Mouse (Mus musculus): ENCODE measurements around the gene Kctd2. TPM values are rescaled to one million over a fixed set of nuclear protein-coding genes. Genes with fewer than 3 reads are reported as not detected.

The Kctd2 gene
- 45.9 and 46.8 TPM in 2 replicates for polyA plus RNA-seq (2012; rRNA removed)

- TF ChIP-seq POLR2A (IDR thresholded peaks at IDR 0.05; ENCODE audit: borderline replicate concordance, extremely low read depth, insufficient read depth, insufficient read length, poor library complexity, severe bottlenecking): peak; percentile 98
- no peak for TF ChIP-seq CTCF (IDR thresholded peaks at IDR 0.05; ENCODE audit: borderline replicate concordance, extremely low read depth, insufficient read depth, insufficient read length)
- peak; percentile 99 for DNase-seq (ENCODE audit: low read depth)
Observed at GRCm38 (mm10) chr11:115419531-115420237, at the start of gene Kctd2, which contains the start of gene Atp5h. Gene Kctd2, plus strand, starts transcription at chr11:115420128. Gene Atp5h, minus strand, starts transcription at chr11:115419962.

DNA sequence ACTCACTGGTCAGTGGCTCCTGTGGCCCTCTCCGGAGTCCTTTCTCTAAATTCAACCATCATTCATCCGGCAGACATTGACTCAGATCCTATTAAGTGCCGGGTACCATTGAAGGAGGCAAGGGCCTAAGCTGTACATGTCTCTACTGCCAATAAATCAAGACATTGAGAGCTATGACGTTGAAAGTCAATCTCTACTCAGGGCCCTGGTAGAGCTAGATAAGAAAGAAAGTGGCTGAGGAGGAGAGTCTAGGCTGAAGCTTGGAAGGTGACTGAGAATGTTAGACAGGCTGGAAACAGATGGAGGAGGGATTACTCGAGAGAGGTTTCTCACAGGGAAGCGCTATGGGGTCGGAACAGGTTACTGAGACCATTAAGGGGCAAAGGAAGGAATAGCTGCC lies 49.6 kb upstream of the Kctd2 start:
- no peak for DNase-seq (ENCODE audit: low read depth)
- TF ChIP-seq CTCF (IDR thresholded peaks at IDR 0.05; ENCODE audit: borderline replicate concordance, extremely low read depth, insufficient read depth, insufficient read length): no peak
- TF ChIP-seq POLR2A (IDR thresholded peaks at IDR 0.05; ENCODE audit: borderline replicate concordance, extremely low read depth, insufficient read depth, insufficient read length, poor library complexity, severe bottlenecking): no peak

DNA sequence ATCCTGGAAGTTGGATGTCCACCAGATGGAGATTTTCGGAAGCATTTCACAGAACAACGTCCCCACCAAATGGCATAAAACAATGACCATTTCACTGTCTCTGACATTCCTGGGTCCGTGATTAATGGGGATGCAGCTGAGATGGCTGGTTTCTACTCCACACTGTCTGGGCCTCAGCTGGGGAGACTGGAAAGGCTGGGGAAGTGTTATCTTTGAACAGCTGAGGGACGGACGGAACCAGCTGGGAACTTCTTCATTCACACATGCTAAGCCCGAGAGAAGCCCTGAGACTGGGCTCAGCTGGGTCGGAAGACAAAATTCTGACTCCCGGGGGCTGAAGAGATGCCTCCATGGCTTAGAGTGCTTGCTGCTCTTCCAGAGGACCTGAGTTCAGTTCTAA lies 48.6 kb upstream of the Kctd2 start:
- no peak for TF ChIP-seq CTCF (IDR thresholded peaks at IDR 0.05; ENCODE audit: borderline replicate concordance, extremely low read depth, insufficient read depth, insufficient read length)
- no peak for TF ChIP-seq POLR2A (IDR thresholded peaks at IDR 0.05; ENCODE audit: borderline replicate concordance, extremely low read depth, insufficient read depth, insufficient read length, poor library complexity, severe bottlenecking)
- DNase-seq (ENCODE audit: low read depth): no peak

GRCm38 (mm10) chr11:115372015-115372414 lies 47.9 kb upstream of the Kctd2 start:
- no peak for DNase-seq (ENCODE audit: low read depth)
- TF ChIP-seq POLR2A (IDR thresholded peaks at IDR 0.05; ENCODE audit: borderline replicate concordance, extremely low read depth, insufficient read depth, insufficient read length, poor library complexity, severe bottlenecking): no peak
- no peak for TF ChIP-seq CTCF (IDR thresholded peaks at IDR 0.05; ENCODE audit: borderline replicate concordance, extremely low read depth, insufficient read depth, insufficient read length)

GRCm38 (mm10) chr11:115372737-115373136 lies 47.2 kb upstream of the Kctd2 start:
- no peak for DNase-seq (ENCODE audit: low read depth)
- TF ChIP-seq POLR2A (IDR thresholded peaks at IDR 0.05; ENCODE audit: borderline replicate concordance, extremely low read depth, insufficient read depth, insufficient read length, poor library complexity, severe bottlenecking) (no peak), CTCF (IDR thresholded peaks at IDR 0.05; ENCODE audit: borderline replicate concordance, extremely low read depth, insufficient read depth, insufficient read length) (no peak)

- peak; percentile 79 for DNase-seq (ENCODE audit: low read depth)
- peak; percentile 38; the same call in 1 of the 2 replicates for TF ChIP-seq POLR2A (IDR thresholded peaks at IDR 0.05; ENCODE audit: borderline replicate concordance, extremely low read depth, insufficient read depth, insufficient read length, poor library complexity, severe bottlenecking)
- no peak for TF ChIP-seq CTCF (IDR thresholded peaks at IDR 0.05; ENCODE audit: borderline replicate concordance, extremely low read depth, insufficient read depth, insufficient read length)
Observed at GRCm38 (mm10) chr11:115373805-115374694, 45.9 kb upstream of the Kctd2 start.

DNA sequence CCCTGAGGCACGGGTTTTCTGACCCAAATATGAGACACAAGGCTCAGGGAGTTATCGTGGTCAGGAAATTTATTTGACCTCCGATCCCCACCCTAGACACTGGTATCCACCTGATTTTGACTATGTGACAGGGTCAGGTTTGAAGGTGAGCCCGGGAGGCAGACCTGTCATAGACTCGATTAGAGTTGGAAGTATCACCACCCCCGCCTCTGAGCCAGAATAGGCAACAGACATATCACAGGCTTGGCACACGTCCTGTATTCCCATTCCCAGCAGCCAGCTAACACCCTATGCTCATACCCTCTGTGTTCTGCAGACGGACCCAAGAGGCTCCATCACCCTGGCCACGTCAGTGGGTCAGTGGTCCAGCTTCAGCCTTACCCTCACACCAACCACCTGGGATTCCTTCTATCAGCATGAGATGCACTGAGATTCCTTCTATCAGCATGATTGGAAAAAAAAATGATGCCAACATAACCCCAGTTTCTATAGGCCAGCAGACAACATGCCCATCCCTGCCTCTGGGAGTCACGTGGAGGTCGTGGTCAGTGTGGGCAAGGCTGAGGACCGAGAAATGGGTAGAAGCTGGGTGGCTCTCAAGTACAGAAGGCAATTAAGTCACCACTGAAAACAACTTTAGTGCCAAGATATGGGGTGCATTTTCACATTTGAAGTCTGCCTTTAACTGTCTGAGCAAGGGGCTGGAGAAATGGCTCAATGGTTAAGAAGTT lies 45.1 kb upstream of the Kctd2 start:
- peak; percentile 26 for DNase-seq (ENCODE audit: low read depth)

DNA sequence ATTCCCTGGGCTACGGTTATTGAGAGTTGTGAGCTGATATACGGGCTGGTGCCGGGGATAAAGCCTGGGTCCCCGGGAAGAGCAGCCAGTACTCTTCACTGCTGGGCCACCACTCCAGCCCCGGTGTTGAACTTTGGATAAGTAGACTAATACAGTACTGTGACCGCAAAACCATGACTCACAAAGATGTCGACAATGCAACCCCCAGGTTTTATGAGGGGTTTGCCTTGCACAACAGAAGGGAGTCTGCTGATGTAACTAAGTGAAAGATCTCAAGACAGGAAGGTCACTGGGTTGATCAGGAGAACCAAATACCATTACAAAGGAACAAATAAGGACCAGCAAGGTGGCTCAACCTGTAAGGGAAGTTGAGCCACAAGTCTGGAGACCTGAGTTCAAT lies 43.2 kb upstream of the Kctd2 start:
- no peak for TF ChIP-seq CTCF (IDR thresholded peaks at IDR 0.05; ENCODE audit: borderline replicate concordance, extremely low read depth, insufficient read depth, insufficient read length)
- TF ChIP-seq POLR2A (IDR thresholded peaks at IDR 0.05; ENCODE audit: borderline replicate concordance, extremely low read depth, insufficient read depth, insufficient read length, poor library complexity, severe bottlenecking): no peak
- no peak for DNase-seq (ENCODE audit: low read depth)

More for the DNA sequence above, 45.1 kb upstream of the Kctd2 start:
- TF ChIP-seq CTCF (IDR thresholded peaks at IDR 0.05; ENCODE audit: borderline replicate concordance, extremely low read depth, insufficient read depth, insufficient read length) (no peak), POLR2A (IDR thresholded peaks at IDR 0.05; ENCODE audit: borderline replicate concordance, extremely low read depth, insufficient read depth, insufficient read length, poor library complexity, severe bottlenecking) (no peak)

DNA sequence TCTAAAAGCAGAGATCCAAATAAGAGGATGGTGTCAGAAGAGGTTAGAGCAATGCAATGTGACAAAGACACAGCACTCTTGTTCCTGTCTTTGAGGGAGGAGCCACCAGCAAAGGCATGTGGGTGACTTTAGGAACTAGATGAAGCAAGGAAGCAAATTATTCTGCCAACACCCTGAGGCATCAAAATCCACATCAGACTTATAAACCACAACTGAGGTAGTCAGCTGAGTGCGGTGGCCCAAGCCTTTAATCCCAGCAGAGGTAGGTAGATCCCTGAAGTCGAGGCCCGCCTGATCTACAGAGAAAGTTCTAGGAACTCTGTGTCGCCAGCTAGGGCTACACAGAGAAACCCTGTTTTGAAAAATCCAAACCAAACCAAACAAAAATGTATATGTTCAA lies 42.7 kb upstream of the Kctd2 start:
- no peak for DNase-seq (ENCODE audit: low read depth)
- TF ChIP-seq CTCF (IDR thresholded peaks at IDR 0.05; ENCODE audit: borderline replicate concordance, extremely low read depth, insufficient read depth, insufficient read length) (no peak), POLR2A (IDR thresholded peaks at IDR 0.05; ENCODE audit: borderline replicate concordance, extremely low read depth, insufficient read depth, insufficient read length, poor library complexity, severe bottlenecking) (no peak)

GRCm38 (mm10) chr11:115377854-115378253 lies 42.1 kb upstream of the Kctd2 start:
- TF ChIP-seq POLR2A (IDR thresholded peaks at IDR 0.05; ENCODE audit: borderline replicate concordance, extremely low read depth, insufficient read depth, insufficient read length, poor library complexity, severe bottlenecking): no peak
- no peak for TF ChIP-seq CTCF (IDR thresholded peaks at IDR 0.05; ENCODE audit: borderline replicate concordance, extremely low read depth, insufficient read depth, insufficient read length)

GRCm38 (mm10) chr11:115381276-115381675 lies 38.7 kb upstream of the Kctd2 start:
- no peak for TF ChIP-seq POLR2A (IDR thresholded peaks at IDR 0.05; ENCODE audit: borderline replicate concordance, extremely low read depth, insufficient read depth, insufficient read length, poor library complexity, severe bottlenecking)
- TF ChIP-seq CTCF (IDR thresholded peaks at IDR 0.05; ENCODE audit: borderline replicate concordance, extremely low read depth, insufficient read depth, insufficient read length): no peak
- no peak for DNase-seq (ENCODE audit: low read depth)

More at GRCm38 (mm10) chr11:115377854-115378253, 42.1 kb upstream of the Kctd2 start:
- no peak for DNase-seq (ENCODE audit: low read depth)
